Mouse (Mus musculus): Measurements from ENCODE around the gene Hivep3.

DNA sequence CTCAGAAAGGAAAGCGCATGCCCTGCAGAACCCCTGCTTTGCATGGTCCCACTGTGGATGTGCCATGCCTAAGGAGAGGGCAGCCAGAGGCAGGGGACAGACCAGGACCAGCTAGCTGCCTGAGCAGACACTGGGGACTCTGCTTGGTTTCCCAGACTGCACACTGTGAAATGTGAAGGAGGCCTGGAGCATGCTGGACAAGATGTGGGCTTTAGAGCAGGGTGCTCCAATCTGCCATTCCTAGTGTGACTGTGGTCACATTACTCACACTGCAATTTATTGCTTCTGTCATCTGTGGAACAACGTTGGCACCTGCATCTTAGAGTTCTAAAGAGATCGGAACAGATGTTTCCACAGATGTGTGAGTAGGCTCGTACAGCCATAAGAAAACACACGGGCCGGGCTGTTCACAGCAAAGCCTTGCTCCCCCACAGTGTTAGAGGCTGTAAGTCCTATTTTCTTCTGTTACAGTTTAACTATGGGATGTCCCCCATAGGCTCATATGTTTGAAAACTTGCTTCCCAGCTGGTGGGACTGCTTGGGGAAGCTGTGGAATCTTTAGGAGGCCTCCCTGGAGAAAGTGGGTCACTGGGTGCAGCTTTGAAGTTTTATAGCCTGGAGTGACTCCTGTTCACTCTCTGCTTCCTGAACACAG lies 154.1 kb downstream of the Hivep3 start:
- no peak for TF ChIP-seq POLR2A (IDR thresholded peaks at IDR 0.05; ENCODE audit: control insufficient read depth, low read depth, low read length)
- TF ChIP-seq CTCF (IDR thresholded peaks at IDR 0.05; ENCODE audit: control insufficient read depth, insufficient read depth, insufficient replicate concordance, low read depth, low read length), result no peak
